Mouse (Mus musculus) R1 (cell line): ENCODE data around the gene Itpkc.

Experiments used
- DNase-seq: peaks from one replicate; pipeline ENCODE4 v3.0.0-alpha.2; 2018; ENCODE audit warnings: low read depth, low spot score

Gene Itpkc

GRCm38 (mm10) chr7:27228281-27228821, at the start of gene Itpkc:
Gene Itpkc (minus strand): TSS chr7:27228661.
- peak; percentile 98 for DNase-seq

- DNase-seq, result peak; percentile 49
Observed at GRCm38 (mm10) chr7:27277191-27277590, 48.7 kb upstream of the Itpkc start.

DNA sequence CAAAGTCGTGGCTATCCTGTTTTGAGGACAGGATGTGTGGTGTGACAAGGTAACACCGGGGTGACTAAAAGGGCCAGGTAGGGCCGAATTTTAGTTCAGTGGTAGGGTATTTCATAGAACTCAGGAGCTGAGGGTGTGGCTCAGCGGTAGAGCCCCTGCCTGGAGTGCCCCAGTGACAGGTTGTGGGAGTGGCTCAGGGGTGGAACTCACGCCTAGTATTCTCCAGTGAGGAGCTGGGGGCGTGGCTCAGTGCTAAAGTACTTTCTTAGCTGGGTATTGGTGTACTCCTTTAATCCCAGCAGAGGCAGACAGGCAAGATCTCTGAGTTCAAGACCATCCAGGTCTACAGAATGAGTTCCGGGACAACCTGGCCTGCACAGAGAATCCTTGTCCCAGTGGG, 47.6 kb upstream of the Itpkc start:
- DNase-seq, result peak; percentile 90

DNA sequence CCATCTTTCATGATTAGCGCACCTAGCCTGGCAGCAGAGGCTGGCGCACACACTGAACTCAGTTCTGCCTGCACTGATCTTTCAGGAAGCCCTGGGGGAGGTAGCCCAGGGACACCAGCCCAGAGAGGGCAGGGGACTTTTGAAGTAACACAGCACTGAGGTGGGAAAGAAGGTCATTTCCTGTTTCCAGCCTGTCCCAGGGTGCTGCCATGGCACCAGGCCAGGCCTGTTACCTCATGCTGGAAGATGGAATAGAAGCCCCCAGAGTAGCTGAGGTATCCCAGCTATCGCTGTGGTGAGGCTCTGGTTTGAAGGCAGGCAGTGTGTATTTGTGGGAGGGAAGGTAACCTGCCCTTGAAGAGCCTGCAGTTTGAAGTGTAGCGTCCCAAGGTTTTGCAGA, 46.5 kb upstream of the Itpkc start:
- no peak for DNase-seq

DNA sequence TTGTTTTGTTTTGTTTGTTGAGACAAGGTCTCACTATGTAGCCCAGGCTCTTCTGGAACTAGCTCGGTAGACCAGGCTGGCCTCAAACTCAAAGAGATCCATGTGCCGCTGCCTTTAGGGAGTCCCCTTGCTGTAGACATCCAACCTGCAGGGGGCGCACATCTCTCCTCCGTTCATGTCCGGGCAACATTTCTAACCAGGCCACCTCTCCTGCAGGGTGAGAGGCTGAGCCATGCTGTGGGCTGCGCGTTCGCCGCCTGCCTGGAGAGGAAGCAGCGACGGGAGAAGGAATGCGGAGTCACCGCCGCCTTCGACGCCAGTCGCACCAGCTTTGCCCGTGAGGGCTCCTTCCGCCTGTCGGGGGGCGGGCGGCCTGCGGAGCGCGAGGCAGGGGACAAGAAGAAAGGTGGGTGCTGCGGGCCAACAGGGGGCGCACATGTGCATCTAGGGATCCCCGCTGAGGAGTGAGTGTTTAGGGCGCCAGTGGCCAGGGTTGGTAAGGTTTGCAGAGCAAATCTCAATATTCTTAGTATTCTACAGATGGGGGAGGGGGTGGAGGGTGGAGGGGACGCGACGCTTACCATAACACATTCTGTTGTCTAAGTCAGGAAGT, 45.4 kb upstream of the Itpkc start:
- peak; percentile 96 for DNase-seq

GRCm38 (mm10) chr7:27271423-27271822, 43.0 kb upstream of the Itpkc start:
- peak; percentile 71 for DNase-seq

- peak; percentile 68 for DNase-seq
Observed at GRCm38 (mm10) chr7:27266515-27267128, 38.2 kb upstream of the Itpkc start.

GRCm38 (mm10) chr7:27264761-27265160, 36.3 kb upstream of the Itpkc start:
- DNase-seq, result no peak

DNA sequence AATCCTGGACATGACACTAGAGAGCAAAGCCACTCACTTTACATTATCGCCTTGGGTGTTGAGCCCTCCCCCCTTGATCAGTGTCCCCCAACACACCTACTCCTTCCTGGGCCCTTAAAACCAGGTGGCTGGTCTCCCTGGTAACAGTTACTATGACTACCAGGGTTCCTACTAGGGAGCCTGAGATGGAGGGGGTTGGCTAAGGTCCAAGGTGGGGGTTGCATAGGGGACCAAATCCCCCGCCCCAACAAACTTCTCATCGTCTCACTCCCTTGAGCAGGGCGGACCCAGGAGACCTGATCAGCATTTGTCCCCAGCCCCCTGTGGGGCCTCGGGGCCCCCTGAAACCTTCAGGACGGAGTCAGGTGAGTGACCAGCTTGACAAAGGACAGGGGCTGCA, 33.4 kb upstream of the Itpkc start:
- DNase-seq, result no peak

DNA sequence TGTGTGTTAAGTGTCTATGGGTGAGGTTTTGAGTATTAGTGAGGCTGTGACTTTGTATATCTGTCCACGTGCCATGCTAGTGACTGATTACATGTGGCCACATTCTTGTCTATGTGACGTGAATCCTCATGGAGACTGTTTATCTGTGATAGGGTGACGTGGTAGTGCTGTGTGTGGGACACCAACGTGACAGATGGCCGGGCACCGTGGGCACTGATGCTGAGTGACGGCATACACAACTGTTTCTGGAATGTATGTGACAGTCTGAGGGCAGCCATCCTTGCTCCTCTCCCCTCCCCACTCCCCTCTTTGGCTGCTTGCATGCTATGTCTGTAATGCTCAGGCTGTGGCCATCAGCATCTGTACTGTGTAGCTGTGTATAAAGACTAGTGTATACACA, 32.4 kb upstream of the Itpkc start:
- no peak for DNase-seq

GRCm38 (mm10) chr7:27259771-27260170, 31.3 kb upstream of the Itpkc start:
- no peak for DNase-seq

DNA sequence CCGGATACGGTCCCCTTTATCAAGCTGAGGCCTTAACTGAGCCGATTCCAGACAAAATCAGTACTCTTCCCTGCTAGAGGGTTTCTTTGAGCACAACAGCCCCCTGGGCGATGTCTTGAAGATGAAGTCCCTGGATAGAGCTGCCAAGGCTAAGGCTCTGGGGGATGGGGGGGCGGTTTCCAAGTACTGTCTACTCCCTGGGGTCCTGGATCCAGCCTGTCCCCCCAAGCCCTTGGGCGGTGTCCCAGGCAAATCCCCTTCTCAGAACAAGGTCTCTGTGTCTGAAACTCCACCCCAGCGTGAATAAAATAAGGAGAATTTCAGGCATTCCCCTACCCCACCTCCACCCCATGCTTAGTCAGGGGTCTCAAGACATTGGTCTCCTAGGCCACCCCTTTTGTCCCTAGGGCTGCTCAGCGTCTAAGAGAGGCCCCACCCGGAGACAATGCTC, 30.8 kb upstream of the Itpkc start:
- DNase-seq, result peak; percentile 60

DNA sequence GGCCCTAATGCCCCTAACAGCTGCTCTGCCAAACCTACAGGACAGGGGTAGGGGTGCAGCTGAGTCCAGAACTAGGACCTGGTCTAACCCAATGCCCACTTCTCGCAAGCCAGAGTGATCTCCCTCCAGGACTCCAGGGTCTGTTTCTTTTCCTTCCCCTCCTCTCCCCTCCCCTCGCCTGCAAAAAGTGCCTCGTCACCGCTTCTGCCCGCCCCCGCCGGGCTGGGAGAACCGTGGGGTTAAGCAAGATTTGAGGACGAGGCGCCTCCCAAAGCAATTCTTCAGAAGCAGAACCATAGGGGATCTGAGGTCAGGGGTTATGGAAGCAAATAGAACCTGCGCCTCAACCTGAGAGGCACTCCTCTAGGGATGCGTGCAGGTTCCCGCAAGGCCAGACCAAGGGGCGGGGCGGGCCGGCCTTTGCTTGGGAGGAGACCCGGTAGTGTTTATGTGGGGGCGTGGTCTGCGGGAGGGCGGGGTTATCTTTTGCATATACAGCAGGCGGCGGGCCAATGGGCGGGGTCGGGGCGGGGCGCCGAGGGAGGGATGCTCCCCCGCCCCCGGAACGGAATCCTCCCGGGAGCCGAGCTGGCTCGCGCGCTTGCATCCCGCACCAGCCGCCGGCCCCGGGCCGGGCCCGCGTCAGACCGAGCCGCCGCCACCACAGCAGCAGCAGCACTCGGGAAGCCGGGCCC, 29.9 kb upstream of the Itpkc start, which contains the start of gene Numbl:
Gene Numbl, plus strand, starts transcription at position 229 of the 695 bp plus-strand sequence.
- DNase-seq, result peak; percentile 96

DNA sequence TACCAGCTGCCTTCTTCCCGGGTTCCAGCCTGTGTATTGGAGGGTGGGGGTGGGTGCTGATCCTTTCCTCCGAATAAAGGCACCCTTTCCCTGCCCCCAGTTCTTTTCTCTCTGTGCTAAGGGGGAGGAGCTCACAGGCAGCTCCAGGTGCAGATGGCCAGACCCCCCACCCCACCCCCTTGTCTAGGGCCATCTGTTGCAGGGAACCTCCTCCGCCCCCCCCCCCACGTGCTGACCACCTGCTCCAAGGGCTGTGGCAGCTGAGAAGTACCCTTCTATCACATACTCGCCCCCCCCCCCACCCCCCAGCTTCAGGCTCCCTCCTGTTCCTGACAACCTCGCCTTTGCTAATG, 29.4 kb upstream of the Itpkc start:
- DNase-seq, result no peak

DNA sequence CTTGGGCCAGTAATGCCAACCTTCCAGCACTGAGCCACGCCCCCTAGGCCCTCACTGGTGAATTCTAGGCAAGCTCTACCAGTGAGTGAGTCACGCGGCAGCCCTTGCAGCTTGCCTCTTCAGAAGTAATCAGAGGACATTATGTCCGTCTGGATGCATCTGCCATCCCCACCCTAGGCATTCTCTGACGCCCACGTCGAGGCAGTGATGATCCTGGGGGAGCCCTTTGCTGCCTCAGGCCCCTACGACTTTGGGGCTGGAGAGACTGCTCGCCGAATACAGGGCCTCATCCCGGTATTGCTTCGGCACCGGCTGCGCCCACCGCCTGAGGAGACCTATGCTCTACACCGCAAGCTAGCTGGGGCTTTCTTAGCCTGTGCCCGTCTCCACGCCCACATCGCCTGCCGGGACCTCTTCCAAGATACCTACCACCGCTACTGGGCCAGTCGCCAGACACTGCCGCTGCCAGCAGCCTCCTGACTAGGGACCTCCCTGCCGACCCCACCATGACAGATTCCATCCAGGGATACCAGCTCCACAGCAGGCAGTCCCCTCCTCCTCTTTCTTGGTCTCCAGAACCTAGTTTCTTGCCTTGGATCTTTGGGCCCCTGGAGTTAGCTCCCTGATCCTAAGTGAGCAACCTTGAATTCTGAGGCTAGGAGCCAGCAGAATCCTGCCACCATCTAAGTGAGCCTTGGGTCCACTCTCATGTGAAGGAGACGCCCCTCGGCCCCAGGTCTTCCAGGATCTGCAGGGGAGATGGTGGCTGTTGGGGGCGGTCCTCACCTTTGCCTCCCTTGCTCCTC, 28.8 kb upstream of the Itpkc start:
- no peak for DNase-seq

GRCm38 (mm10) chr7:27255721-27256120, 27.3 kb upstream of the Itpkc start:
- DNase-seq, result no peak

DNA sequence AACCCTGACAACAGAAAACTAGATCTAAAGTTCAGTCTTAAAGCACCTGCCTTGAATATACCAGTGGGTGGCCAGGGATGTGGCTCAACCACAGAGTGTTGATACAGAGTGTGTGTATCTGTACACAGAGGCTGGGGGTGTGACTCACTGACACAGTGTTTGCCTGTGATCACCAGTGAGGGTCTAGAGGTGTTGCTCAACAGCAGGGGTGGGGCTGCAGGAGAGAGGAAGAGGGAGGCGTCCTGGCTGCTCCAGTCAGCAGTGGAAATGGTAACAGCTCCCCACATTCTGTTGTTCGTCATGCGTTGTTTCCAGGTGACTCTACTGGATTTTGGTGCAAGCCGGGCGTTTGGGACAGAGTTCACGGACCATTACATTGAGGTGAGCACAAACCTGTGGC, 23.5 kb upstream of the Itpkc start:
- DNase-seq, result no peak

DNA sequence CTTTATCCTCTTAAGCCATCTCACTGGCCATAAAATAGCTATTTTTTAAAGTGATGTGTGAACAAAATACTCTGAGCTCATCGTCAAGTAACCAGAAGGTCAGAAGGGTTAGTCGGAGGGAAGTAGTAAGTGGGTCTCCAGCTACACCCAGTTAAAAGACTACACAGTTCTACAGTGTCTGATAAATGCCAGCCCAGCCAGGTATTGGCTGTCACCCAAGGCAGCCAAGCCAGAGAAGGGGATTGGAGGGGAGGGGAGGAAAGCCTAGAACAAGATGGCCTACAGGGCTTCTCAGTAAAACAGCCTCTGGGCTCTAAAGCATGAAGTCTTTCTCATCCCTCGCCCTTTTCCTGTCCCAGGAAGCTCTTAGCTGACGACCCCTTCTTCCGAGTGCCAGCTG, 21.5 kb upstream of the Itpkc start:
- no peak for DNase-seq

- peak; percentile 78 for DNase-seq
Observed at GRCm38 (mm10) chr7:27249146-27249545, 20.7 kb upstream of the Itpkc start.

DNA sequence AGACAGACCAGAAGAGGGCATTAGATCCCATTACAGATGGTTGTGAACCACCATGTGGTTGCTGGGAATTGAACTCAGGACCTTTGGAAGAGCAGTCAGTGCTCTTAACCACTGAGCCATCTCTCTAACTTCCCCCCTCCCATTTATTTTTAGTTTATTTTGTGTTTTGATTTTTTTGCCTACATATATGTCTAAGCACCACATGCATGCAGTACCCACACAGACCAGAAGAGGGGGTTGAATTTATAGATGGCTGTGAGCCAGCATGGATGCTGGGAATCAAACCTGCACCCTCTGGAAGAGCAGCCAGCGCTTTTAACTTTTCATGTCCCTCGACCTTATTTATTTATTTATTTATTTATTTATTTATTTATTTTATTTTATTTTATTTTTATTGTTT, 15.6 kb upstream of the Itpkc start:
- DNase-seq, result peak; percentile 70

DNA sequence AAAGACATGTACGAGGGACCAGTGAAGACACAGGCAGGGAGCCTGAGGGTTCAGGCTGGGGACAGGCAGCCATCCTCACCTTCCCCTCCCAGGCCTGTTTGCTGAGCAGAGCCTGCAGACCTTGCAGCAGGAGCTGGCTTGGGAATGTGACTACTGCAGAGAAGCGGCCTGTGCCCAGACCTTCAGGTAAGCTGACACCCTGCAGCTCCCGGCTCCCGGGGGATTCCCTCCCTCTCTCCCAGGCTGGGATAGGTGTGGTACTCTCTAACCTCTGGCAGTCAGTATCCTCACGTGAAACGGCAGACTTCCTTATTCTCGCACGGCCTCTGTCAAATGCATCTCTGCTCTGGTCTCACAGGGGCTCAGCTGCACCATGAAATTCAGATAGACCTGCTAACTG, 14.8 kb upstream of the Itpkc start:
- peak; percentile 44 for DNase-seq

DNA sequence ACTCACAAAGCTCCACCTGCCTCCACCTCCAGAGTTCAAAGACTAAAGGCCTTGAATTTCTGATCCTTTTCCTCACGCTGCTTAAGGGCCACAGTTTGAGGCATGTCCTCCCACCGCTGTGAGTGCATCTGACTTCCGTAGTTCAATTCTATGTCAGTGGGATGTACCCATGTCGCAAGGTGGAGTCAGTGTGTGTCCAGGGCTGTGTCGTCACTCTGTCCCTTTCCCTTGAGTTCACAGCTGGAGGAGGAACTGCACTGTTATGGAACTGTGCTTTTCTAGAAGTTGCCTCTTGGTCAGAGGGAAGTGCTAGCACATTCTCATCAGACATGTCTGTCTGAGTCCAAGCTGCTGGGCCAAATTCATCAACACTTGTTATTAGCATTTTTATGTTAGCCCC, 10.1 kb upstream of the Itpkc start:
- DNase-seq, result no peak
